Mouse (Mus musculus): ENCODE data around the gene Fancm.
A peak's percentile ranks its signal among the peaks of the same experiment; 100 is the strongest.
"Not testable (repeated sequence)": the region's sequence is repeated elsewhere in the genome, so short reads cannot be mapped to it uniquely, and the experiment has no call there.

The Fancm gene

GRCm38 (mm10) chr12:65075085-65075732, at the start of gene Fancm:
TSS of gene Fancm (plus strand) at chr12:65075603.
- DNase-seq (ENCODE audit: low read depth) = peak; percentile 96

DNA sequence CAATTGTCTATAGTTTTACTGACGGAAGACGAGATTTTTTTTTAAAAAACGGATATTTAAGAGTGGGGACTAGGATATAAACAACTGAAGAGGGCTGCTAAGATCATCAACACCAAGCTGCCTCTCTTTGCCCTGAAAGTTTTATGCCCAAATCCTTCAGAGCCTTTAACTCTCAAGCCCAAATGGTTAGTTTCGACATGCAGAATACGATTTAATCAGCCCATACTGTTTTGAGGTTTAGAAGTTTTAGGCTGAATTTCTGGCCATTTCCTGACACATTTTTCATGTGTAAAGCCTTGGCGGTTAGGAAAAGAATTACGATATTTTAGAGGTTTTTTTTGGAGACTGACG, 39.6 kb upstream of the Fancm start:
- no peak for DNase-seq (ENCODE audit: low read depth)

- peak; percentile 95 for DNase-seq (ENCODE audit: low read depth)
Measured at GRCm38 (mm10) chr12:65036190-65036870, 39.1 kb upstream of the Fancm start, which contains the start of gene Prpf39. TSS of gene Prpf39 (plus strand) at chr12:65036333.

- DNase-seq (ENCODE audit: low read depth) = peak; percentile 32
Measured at GRCm38 (mm10) chr12:65036892-65037545, 38.4 kb upstream of the Fancm start.

DNA sequence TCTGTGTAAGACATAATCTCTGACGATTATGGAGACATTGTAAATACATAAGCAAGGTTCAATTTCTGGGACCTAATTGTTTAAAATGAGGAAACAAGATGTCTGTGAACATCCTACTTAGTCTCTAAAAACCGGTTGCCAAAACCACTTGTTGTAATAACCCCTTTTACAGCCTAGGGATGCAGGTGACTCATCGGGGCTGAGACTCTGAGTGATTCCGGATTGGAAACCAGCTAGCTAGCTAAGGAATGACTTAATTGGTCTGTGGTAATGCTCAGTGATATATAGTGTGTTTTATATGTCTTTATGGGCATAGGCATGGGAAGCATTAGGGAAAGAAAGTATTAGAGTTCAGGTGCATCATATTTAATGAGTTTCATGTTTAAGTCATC, 37.9 kb upstream of the Fancm start:
- DNase-seq (ENCODE audit: low read depth) = peak; percentile 22

GRCm38 (mm10) chr12:65048799-65049198, 26.6 kb upstream of the Fancm start:
- no peak for DNase-seq (ENCODE audit: low read depth)

GRCm38 (mm10) chr12:65058203-65058602, 17.2 kb upstream of the Fancm start:
- DNase-seq (ENCODE audit: low read depth) = no peak

DNA sequence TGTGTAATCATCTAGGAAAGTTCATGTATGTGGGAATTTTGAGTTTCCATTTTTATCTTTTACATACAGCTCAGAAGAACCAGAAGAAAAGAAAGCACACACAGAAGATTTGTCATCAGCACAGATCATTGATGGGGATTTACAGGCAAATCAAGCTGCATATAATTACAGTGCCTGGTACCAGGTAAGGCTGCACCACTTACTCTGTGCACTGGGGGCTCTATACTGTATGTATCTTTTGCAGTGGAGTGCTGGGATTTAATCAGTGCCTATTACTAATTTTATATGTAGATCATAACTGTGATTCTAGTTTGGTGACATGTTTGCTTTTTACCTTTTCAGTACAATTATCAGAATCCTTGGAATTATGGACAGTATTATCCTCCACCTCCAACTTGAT, 14.3 kb upstream of the Fancm start:
- DNase-seq (ENCODE audit: low read depth) = no peak

DNA sequence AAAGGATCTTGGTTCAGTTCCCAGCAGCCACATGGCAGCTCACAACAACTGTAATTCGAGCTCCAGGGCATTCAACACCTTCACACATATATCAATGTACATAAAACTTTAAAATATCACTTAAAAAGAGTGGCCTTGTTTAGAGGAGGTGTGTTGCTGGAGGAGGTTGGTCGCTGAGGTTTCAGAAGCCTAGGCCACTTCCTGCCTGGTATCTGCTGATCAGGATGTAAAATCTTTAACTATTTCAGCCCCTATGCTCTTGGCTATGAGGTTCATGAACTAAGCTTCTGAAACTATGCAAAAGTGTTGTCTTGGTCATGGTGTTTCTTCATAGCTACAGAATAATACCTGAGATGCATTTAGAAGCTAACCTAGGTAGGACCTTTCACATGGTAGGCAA, 10.2 kb upstream of the Fancm start:
- peak; percentile 79 for DNase-seq (ENCODE audit: low read depth)

DNA sequence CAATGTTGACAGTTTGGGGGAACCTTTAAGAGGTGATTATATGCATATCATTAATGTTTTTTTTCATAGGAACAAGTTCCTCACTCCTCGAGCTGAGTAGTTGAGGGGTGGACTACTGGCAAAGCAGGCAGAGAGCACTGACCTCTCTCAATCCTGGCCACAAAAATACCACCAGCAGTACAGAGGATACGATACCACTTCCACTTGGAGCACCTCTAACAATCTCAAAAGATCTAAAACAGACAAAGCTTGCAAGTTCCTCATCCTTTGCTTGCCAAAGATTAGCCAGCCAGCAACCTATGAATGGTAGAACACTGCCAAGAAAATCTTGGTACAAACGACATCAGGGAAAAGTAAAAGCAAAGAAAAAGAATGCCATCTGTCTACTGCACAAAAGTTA, 9.2 kb upstream of the Fancm start:
- no peak for DNase-seq (ENCODE audit: low read depth)

- no peak for DNase-seq (ENCODE audit: low read depth)
Measured at GRCm38 (mm10) chr12:65068409-65068808, 7.0 kb upstream of the Fancm start.

DNA sequence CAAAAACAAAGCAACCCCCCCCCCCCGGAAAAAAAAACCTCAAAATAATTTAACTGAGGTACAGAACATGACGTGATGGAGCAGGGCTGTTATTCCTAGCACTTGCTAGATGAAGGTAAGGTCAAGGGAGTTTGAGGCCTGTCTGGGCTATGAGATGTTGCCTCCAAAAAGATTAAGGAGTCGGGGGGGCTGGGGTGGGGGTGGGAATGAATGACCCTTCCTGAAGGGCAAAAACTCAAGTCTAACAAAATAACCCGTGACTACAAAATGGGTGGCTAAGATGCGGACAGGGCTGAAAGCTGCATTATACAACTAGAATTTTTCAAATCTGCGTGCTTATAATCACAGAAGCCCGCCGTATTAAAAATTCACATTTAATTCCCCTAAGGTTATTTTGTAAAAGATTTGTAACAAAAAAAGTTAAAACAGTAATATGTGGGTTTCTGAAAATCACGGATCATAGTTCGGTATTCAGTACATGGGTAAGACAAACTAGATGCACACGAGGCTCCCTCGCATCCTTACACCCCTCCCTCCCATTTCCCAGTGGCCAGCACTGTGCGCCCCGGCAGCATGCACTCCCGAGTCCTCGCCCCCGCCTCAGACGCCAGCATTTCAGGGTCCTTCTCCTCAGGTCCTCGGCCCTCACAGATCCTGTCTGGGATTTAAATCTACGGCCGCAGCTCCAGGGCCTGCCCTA, 2.3 kb upstream of the Fancm start:
- DNase-seq (ENCODE audit: low read depth) = peak; percentile 33

GRCm38 (mm10) chr12:65073611-65074178, 1.7 kb upstream of the Fancm start, which contains the start of gene Fkbp3:
TSS of gene Fkbp3 (minus strand) at chr12:65074007.
- DNase-seq (ENCODE audit: low read depth) = peak; percentile 99

DNA sequence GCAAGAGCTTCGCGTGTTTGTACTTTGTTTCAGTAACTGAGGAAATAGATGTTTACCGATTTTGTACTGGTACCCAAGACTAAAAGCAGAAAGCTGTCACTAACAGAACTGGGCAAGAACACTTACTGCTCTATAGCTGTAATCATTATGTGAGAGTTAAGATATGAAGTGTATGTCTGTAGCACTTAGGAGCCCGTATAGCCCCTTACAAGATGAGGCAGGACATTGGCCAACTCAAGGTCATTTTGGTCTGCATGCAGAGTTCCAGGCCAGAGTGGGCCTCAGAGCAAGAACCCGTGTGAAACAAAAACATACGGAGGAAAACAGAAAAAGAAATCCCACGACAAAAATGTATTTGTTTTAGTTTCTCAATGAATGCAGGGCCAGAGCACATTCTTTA, 752 bp upstream of the Fancm start:
- no peak for DNase-seq (ENCODE audit: low read depth)

DNA sequence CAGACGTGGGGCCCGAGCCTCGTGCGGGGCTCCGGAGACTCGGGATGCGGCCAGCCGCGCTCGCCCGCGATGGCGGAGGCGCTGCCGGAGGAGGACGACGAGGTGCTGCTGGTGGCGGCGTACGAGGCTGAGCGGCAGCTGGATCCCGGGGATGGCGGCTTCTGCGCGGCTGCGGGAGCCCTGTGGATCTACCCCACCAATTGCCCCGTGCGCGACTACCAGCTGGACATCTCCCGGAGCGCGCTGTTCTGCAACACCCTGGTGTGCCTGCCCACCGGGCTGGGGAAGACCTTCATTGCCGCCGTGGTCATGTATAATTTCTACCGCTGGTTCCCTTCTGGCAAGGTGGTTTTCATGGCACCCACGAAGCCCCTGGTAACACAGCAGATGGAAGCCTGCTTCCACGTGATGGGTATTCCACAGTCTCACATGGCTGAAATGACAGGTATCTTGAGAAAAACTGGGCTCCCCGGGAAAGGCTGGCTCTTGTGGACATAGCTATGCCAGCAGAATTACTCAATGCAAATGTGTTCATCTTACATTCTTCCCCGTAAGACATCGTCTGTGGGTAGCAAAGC, 419 bp downstream of the Fancm start:
- DNase-seq (ENCODE audit: low read depth) = no peak

GRCm38 (mm10) chr12:65076906-65077305, 1.5 kb downstream of the Fancm start:
- DNase-seq (ENCODE audit: low read depth) = no peak

GRCm38 (mm10) chr12:65108746-65109145, 33.3 kb downstream of the Fancm start:
- no peak for DNase-seq (ENCODE audit: low read depth)

DNA sequence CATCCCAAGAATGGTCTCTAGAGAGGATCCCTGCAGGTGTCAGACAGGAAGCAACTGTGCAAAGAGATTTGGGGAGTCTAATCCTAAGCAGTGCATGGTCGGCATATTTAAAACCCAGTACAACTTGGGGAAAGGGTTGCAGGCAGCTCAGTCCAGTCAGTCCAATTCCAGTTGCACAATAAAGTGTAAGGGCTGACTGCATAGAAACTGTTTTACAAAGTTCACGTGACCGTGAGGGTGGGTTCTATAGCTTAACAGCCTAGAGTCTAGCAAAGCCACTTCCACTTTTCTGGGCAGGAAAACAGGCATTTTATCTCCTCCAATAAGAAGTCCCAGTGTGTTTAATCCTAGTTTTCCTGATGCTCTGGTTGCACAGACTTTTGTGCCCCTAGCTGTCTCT, 36.1 kb downstream of the Fancm start:
- DNase-seq (ENCODE audit: low read depth) = no peak

- DNase-seq (ENCODE audit: low read depth) = no peak
Measured at GRCm38 (mm10) chr12:65112811-65113210, 37.4 kb downstream of the Fancm start.

- DNase-seq (ENCODE audit: low read depth) = no peak
Measured at GRCm38 (mm10) chr12:65113925-65114324, 38.5 kb downstream of the Fancm start.

- not testable (repeated sequence) for DNase-seq (ENCODE audit: low read depth)
Measured at GRCm38 (mm10) chr12:65114978-65115377, 39.6 kb downstream of the Fancm start.

GRCm38 (mm10) chr12:65118968-65119367, 43.6 kb downstream of the Fancm start:
- no peak for DNase-seq (ENCODE audit: low read depth)
